Mouse (Mus musculus): ENCODE measurements around the gene Myo15.

DNA sequence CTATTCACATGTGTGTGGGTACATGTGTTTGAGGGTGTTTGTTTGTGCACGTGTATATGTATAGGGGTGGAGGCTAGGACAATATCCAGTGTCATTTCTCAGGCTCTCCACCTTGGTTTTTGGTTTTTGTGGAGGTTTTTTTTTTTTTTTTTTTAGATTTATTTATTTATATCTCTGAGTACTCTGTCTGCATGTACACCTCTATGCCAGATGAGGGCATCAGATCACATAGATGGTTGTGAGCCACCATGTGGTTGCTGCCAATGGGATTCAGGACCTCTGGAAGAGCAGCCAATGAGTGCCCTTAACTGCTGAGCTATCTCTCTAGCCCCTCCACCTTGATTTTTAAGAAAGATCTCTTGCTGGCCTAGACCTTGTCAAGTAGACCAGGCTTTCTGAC lies 11.2 kb upstream of the Myo15 start:
- TF ChIP-seq CTCF (IDR thresholded peaks at IDR 0.05; ENCODE audit: insufficient read depth, low read depth, low read length) (no peak), POLR2A (IDR thresholded peaks at IDR 0.05; ENCODE audit: insufficient read depth, low read depth, low read length) (no peak)
